Mouse (Mus musculus) heart, adult 2 months (tissue): ENCODE measurements around the gene Erc2.

Experiments used
- CTCF ChIP-seq: fragments of 200-600 bp; IDR thresholded peaks from 2 replicates; pipeline ENCODE4 v1.8.1; 2022; ENCODE audit warnings: antibody characterized with exemption, mild to moderate bottlenecking, moderate library complexity
- EP300 ChIP-seq: fragments of 200-500 bp; IDR thresholded peaks from 2 replicates; pipeline ENCODE4 v1.6.1; 2011; ENCODE audit warnings: low read depth, low read length, control low read depth; ENCODE audit not compliant: insufficient read depth
- POLR2A ChIP-seq: fragments of 200-500 bp; IDR thresholded peaks from 2 replicates; pipeline ENCODE4 v1.6.1; 2011; ENCODE audit warnings: mild to moderate bottlenecking, low read depth, low read length, control low read depth; ENCODE audit not compliant: insufficient read depth

DNA sequence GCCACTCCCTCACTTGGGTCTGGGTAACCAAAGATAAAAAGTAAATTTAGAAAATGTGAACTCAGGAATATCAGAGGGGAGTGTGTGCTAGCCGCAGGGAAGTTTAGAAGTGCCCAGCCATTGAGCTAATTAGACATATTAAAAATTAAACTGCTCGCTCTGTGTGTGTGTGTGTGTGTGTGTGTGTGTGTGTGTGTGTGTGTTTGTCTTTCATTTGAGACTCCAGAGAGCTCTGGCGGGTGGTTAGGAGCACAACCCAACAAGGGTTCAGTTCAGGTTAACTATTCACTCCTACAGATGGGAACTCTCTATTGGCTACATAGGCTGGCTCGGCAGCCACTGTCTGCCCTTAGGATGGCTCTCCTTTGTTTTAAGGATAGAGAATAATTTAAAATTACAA lies 97.4 kb downstream of the Erc2 start:
- TF ChIP-seq CTCF: no peak
- TF ChIP-seq POLR2A: no peak
- no peak for TF ChIP-seq EP300
